Mouse (Mus musculus) stomach, embryonic 15.5 days (tissue): Measurements from ENCODE around the gene Rad17. TPM values are rescaled to one million over a fixed set of nuclear protein-coding genes. Genes with fewer than 3 reads are reported as not detected.

ENCODE experiments used
- ATAC-seq: fragments of 200-750 bp; cut with Nextera tagmentation; 2 replicates; pipeline ENCODE4 v1.8.0; 2017; ENCODE audit warnings: low read depth, moderate number of reproducible peaks, moderate TSS enrichment; ENCODE audit not compliant: insufficient read depth, low FRiP score
- H3K27ac ChIP-seq: fragments of 300-500 bp; sonication (generic); 2 replicates; pipeline ENCODE4 v1.5.1; 2015; ENCODE audit warnings: mild to moderate bottlenecking, inconsistent platforms
- H3K27me3 ChIP-seq: fragments of 300-500 bp; sonication (generic); replicated peaks from 2 replicates; pipeline ENCODE4 v1.6.1; 2015; ENCODE audit warnings: inconsistent platforms
- H3K36me3 ChIP-seq: fragments of 300-500 bp; sonication (generic); 2 replicates; pipeline ENCODE4 v1.6.1; 2015; ENCODE audit warnings: inconsistent platforms
- H3K4me1 ChIP-seq: fragments of 300-500 bp; sonication (generic); 2 replicates; pipeline ENCODE4 v1.6.1; 2015; ENCODE audit warnings: inconsistent platforms
- H3K4me2 ChIP-seq: fragments of 300-500 bp; sonication (generic); 2 replicates; pipeline ENCODE4 v1.6.1; 2015; ENCODE audit warnings: mild to moderate bottlenecking, inconsistent platforms
- H3K4me3 ChIP-seq: fragments of 300-500 bp; sonication (generic); replicated peaks from 2 replicates; pipeline ENCODE4 v1.5.1; 2015; ENCODE audit warnings: inconsistent platforms
- H3K9ac ChIP-seq: fragments of 300-500 bp; sonication (generic); 2 replicates; pipeline ENCODE4 v1.6.1; 2015; ENCODE audit warnings: inconsistent platforms
- H3K9me3 ChIP-seq: fragments of 300-500 bp; sonication (generic); 2 replicates; pipeline ENCODE4 v1.6.1; 2016; ENCODE audit warnings: inconsistent platforms
- WGBS: fragments of 180-500 bp; shearing (Covaris S2); methylation state at CpG from one replicate; pipeline ENCODE4 v1.1.7; 2015; 5-methylcytosine and 5-hydroxymethylcytosine counted together
- polyA plus RNA-seq: library from polyadenylated mRNA; unstranded; fragments of >200 nt; fragmentation: Nextera tagmentation; extraction: Ambion mirVana; gene quantifications from 2 replicates; pipeline ENCODE4 v1.2.1, GENCODE M21; 2015

Rad17 gene
- polyA plus RNA-seq, 1 experiment from 2014 or later = 17.9 TPM

- ATAC-seq = no peak
- Histone ChIP-seq H3K36me3 (no peaks in the 10 kb centered on the region), H3K27me3 (no peaks in the 10 kb centered on the region), H3K4me2 (peak overlapping the region; percentile 6; the same call in 1 of the 2 replicates), H3K4me1 (no peaks in the 10 kb centered on the region), H3K4me3 (no peak overlapping the region), H3K27ac (no peak overlapping the region), H3K9me3 (no peaks in the 10 kb centered on the region), H3K9ac (no peak overlapping the region)
- WGBS = 76% methylated on average over 12 of the region's 12 CpGs
These were observed 62.2 kb downstream of the Rad17 start for GRCm38 (mm10) chr13:100588646-100589045.

DNA sequence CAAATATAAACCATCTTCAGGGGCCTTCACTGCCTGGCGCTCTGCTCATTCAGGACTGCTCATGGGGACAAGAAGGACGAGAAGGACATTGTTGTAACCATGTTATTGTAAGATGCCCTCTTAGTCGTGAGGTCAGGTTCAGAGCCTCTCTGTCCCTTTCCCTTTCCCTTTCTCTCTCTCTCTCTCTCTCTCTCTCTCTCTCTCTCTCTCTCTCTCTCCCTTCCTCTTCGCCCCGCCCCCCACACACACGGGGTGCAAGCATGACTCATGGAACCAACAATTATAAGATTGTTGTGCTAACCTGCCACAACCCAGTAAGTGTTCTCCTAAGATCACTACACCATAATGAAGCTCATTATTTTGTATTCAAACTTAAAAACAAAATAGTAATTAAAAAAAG lies 68.7 kb downstream of the Rad17 start:
- Histone ChIP-seq H3K27me3 (no peaks in the 10 kb centered on the region), H3K4me1 (peaks cover 6% of the 10 kb centered on the region; the same call in 1 of the 2 replicates), H3K9me3 (no peaks in the 10 kb centered on the region), H3K4me3 (no peak overlapping the region), H3K9ac (no peak overlapping the region), H3K36me3 (no peaks in the 10 kb centered on the region), H3K27ac (no peak overlapping the region), H3K4me2 (no peak overlapping the region)
- WGBS = 32% methylated on average over 6 of the region's 6 CpGs
- no peak for ATAC-seq

DNA sequence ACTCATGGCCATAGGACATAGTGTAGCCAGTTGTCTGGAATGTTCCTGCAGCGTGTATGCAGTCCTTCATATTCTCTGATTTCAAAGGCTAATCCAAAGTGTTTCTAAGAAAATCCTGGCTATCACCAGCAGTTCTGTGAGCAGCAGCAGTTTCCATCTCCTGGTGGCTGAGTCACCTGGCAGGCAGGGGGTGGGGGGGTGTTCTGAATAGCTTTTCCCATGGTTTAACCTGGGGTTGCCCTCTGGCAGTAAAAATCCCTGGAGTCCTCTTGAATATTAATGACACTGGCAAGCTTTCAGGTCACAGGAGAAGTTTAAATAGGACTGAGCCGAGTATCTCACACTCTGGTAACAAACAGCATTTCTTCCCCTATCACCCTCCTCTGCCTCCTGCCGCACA lies 69.2 kb downstream of the Rad17 start:
- Histone ChIP-seq H3K9me3 (no peaks in the 10 kb centered on the region), H3K27ac (no peak overlapping the region)

GRCm38 (mm10) chr13:100579951-100580350 lies 70.9 kb downstream of the Rad17 start:
- Histone ChIP-seq H3K4me2 (no peak overlapping the region), H3K27me3 (no peaks in the 10 kb centered on the region), H3K4me3 (no peak overlapping the region), H3K9me3 (no peaks in the 10 kb centered on the region), H3K36me3 (no peaks in the 10 kb centered on the region), H3K4me1 (peaks cover 6% of the 10 kb centered on the region; the same call in 1 of the 2 replicates), H3K27ac (no peak overlapping the region), H3K9ac (no peak overlapping the region)
- ATAC-seq = no peak

More for the DNA sequence above, 69.2 kb downstream of the Rad17 start:
- Histone ChIP-seq H3K4me1 (peaks cover 6% of the 10 kb centered on the region; the same call in 1 of the 2 replicates), H3K27me3 (no peaks in the 10 kb centered on the region), H3K4me3 (no peak overlapping the region), H3K9ac (no peak overlapping the region), H3K36me3 (no peaks in the 10 kb centered on the region), H3K4me2 (no peak overlapping the region)
- 19% methylated on average over 3 of the region's 3 CpGs for WGBS
- ATAC-seq = no peak

DNA sequence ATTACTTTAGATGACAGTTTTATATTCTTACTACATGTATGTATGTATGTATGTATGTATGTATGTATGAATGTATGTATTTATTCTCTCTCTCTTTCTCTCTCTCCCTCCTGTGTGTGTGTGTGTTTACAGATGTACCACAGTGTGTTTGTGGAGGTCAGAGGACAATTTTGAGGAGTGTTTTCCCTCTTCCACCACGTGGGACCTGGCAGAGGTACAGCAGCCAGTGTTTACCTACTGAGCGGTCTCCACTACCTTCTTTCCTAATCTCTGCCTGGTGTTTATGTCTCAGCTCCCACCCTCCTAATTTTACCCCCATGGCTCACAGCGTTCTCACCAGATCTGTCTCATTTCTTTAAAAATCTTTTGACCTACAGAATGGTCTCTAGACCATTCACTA lies 71.6 kb downstream of the Rad17 start:
- no peaks in the 10 kb centered on the region for H3K27me3 ChIP-seq
- ATAC-seq = no peak
- no peaks in the 10 kb centered on the region for H3K9me3 ChIP-seq
- H3K4me3 ChIP-seq = no peak overlapping the region
- no peak overlapping the region for H3K4me2 ChIP-seq
- WGBS = 36% methylated on average over 3 of the region's 3 CpGs
- peaks cover 6% of the 10 kb centered on the region; the same call in 1 of the 2 replicates for H3K4me1 ChIP-seq
- no peak overlapping the region for H3K27ac ChIP-seq
- H3K9ac ChIP-seq = no peak overlapping the region
- no peaks in the 10 kb centered on the region for H3K36me3 ChIP-seq

- Histone ChIP-seq H3K4me1 (no peaks in the 10 kb centered on the region), H3K27me3 (no peaks in the 10 kb centered on the region), H3K4me2 (no peak overlapping the region), H3K9ac (no peak overlapping the region), H3K4me3 (no peak overlapping the region), H3K27ac (no peak overlapping the region), H3K36me3 (no peaks in the 10 kb centered on the region), H3K9me3 (no peaks in the 10 kb centered on the region)
- peak; percentile 53; the same call in 1 of the 2 replicates for ATAC-seq
- 34% methylated on average over 2 of the region's 2 CpGs for WGBS
These were observed 74.9 kb downstream of the Rad17 start for GRCm38 (mm10) chr13:100575950-100576349.

GRCm38 (mm10) chr13:100570713-100571112 lies 80.1 kb downstream of the Rad17 start:
- ATAC-seq = no peak
- no peak overlapping the region for H3K9ac ChIP-seq
- no peak overlapping the region for H3K27ac ChIP-seq
- no peaks in the 10 kb centered on the region for H3K27me3 ChIP-seq
- no peak overlapping the region for H3K4me2 ChIP-seq
- 61% methylated on average over 2 of the region's 2 CpGs for WGBS
- H3K36me3 ChIP-seq = no peaks in the 10 kb centered on the region
- no peaks in the 10 kb centered on the region for H3K4me1 ChIP-seq
- H3K9me3 ChIP-seq = no peaks in the 10 kb centered on the region
- no peak overlapping the region for H3K4me3 ChIP-seq

DNA sequence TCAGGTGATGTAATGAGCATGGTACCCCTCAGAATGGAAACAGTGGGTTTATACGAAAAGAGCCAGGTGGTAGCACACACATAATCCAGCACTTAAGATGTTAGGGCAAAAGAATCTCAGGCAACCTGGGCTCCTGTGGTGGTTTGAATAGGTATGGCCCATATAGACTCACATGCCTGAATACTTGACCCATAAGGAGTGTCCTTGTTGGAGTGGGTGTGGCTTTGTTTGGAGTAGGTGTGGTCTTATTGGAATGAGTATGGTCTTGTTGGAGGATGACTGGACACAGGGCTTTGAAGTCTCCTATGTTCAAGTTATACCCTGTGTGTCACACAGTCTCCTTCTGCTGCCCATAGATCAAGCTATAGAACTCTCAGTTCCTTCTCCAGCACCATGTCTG lies 82.5 kb downstream of the Rad17 start:
- H3K4me3 ChIP-seq = no peak overlapping the region
- H3K9ac ChIP-seq = no peak overlapping the region
- no peak for ATAC-seq
- H3K36me3 ChIP-seq = no peaks in the 10 kb centered on the region
- no peak overlapping the region for H3K27ac ChIP-seq
- WGBS = 97% methylated on average over 1 of the region's 1 CpGs
- H3K9me3 ChIP-seq = no peaks in the 10 kb centered on the region
- no peaks in the 10 kb centered on the region for H3K4me1 ChIP-seq
- no peaks in the 10 kb centered on the region for H3K27me3 ChIP-seq
- no peak overlapping the region for H3K4me2 ChIP-seq

Other genes starting within 250 kb of the Rad17 start
- 0.82 and 1.4 TPM in 2 replicates for gene Naip1, start 198.2 kb downstream of the Rad17 start, polyA plus RNA-seq
- 62.0 and 66.9 TPM in 2 replicates for gene Gtf2h2, start 158.5 kb downstream of the Rad17 start, polyA plus RNA-seq
- 58.9 and 70.3 TPM in 2 replicates for gene Ocln, start 98.3 kb downstream of the Rad17 start, polyA plus RNA-seq
- gene Marveld2, start 34.1 kb downstream of the Rad17 start, polyA plus RNA-seq = 19.5 and 24.8 TPM in 2 replicates
- 255 and 261 TPM in 2 replicates for gene Ak6, start 72 bp downstream of the Rad17 start, polyA plus RNA-seq
- gene Taf9, start 528 bp upstream of the Rad17 start, polyA plus RNA-seq = 8.5 and 11.3 TPM in 2 replicates
- gene Ccdc125, start 18.7 kb upstream of the Rad17 start, polyA plus RNA-seq = 8.7 and 9.4 TPM in 2 replicates
- gene Cdk7, start 79.9 kb upstream of the Rad17 start, polyA plus RNA-seq = 75.6 and 81.7 TPM in 2 replicates
- gene Mrps36, start 93.6 kb upstream of the Rad17 start, polyA plus RNA-seq = 184 TPM in 2 replicates
- gene Cenph, start 124.8 kb upstream of the Rad17 start, polyA plus RNA-seq = 28.0 and 33.9 TPM in 2 replicates
- 207 and 208 TPM in 2 replicates for gene Ccnb1, start 135.5 kb upstream of the Rad17 start, polyA plus RNA-seq
- gene Slc30a5, start 182.4 kb upstream of the Rad17 start, polyA plus RNA-seq = 58.4 and 64.3 TPM in 2 replicates